Mouse (Mus musculus) CD8-positive naive resting alpha-beta T cell, adult 2 months (primary cell): Measurements from ENCODE around the gene Podn.
"Not testable (repeated sequence)": the region's sequence is repeated elsewhere in the genome, so short reads cannot be mapped to it uniquely, and the experiment has no call there.

ENCODE experiments used
- DNase-seq, 2 experiments: peaks; one replicate each; pipeline ENCODE4 v3.0.0; 2022; ENCODE audit warnings: low read depth in 2 of 2, low spot score in 2 of 2

Podn gene

DNA sequence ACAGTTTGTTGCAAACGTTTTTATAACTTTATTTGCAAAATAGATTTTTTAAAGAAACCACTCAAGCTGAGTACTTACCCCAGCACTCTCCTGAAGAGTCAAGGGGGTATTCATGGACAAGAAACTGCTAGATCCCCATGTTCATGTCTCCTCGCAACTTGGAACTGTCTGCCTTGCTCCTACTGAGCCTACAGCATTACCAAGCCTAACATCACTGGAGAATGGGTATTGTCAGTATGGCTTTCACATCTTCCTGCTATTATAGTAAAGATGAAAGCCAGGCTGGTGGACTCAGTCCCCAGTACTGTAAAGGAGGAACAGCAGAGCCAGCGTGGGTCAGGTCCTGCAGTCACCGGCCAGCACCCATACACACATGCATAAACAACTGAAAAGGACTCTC lies at the start of gene Podn:
TSS of gene Podn (minus strand) at position 101 of the 400 bp plus-strand sequence.
- no peak for DNase-seq

DNA sequence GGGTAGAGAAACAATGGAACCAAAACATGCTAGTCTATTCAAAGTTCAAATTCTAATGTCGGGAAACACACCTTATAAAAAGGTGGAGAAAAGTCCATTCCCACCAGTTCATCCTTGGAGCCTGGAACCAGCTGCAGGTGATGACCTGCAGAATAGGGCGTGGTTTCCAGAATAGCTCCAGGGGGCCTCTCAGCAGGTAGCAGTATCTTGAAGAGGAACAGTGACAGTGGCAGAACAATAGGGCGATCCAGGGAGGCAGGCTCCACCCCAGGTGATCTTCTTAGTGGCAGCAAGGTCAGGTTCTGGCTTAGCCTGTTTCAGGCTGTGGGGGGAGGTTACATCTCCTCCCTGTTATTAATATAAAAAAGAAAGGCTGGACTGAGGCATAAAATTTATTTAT lies 49.3 kb upstream of the Podn start:
- DNase-seq: not testable (repeated sequence)

DNA sequence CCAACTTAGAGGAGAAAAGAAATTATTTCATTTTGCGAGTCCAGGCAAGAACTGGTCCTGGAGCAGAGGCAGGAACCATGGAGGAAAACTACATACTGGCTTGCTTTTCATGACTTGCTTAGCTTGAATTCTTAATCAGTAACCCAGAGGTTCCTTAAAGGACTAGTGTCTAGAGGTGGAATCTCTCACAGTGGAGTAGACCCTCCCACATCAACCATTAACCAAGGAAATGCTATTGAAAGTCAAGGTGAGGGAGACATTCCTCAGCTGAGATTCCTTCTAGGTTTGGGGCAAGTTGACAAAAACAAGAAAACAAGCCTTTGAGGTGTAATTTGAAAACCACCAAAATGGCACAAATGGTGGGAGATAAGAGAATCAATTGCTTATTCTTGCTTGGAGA lies 48.6 kb upstream of the Podn start, which contains the start of gene Scp2:
TSS of gene Scp2 (minus strand) at position 119 of the 400 bp plus-strand sequence.
- no peak for DNase-seq

DNA sequence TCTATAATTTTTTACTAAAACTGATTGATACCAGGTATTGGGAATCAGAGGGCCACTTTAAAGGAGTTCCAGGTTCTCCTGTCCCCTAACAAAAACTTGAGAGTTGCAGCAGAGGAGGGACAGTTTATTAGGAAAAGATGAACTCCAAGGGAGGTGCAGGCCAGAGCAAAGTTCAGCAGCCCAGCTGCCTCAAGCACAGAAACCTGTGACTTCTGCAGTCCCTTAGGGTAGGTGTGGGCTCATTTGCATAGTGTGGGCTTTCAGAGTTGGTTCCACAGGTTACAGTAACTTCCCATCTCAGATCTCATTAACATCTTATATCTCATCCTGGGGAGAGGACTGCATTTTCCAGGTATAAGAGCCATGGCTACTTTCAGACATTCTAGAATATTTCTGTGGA lies 47.5 kb upstream of the Podn start:
- no peak for DNase-seq

DNA sequence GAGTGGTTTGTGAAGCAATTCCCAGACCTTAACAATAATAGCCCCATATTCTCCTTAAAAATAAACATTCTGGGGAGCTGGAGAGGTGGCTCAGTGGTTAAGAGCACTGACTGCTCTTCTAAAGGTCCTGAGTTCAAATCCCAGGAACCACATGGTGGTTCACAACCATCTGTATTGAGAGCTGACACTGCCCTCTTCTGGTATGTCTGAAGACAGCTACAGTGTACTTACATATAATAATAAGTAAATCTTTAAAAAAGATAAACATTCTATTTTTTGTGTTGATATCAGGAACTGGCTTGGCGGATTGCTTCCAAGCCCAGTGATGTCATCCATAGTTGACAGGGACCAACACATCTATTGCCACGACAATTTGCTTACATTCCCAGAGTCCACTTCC lies 46.9 kb upstream of the Podn start:
- not testable (repeated sequence) for DNase-seq

DNA sequence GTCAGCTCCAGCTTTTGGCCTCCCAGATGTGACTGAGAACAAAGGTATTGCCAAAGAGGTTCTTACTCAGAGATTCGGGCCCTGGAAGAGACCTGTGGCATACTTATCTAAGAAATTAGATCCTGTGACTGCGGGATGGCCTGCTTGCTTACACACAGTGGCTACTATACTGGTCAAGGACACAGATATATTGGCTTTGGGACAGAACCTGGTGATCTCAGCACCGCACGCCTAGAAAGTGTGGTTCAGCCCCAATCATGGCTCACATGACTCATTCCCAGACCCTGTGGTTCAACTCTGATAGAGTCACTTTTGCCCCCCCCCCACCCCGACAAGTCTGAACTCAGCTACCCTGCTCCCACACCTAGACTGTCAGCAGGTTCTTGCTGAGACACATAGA lies 40.7 kb upstream of the Podn start:
- no peak for DNase-seq

DNA sequence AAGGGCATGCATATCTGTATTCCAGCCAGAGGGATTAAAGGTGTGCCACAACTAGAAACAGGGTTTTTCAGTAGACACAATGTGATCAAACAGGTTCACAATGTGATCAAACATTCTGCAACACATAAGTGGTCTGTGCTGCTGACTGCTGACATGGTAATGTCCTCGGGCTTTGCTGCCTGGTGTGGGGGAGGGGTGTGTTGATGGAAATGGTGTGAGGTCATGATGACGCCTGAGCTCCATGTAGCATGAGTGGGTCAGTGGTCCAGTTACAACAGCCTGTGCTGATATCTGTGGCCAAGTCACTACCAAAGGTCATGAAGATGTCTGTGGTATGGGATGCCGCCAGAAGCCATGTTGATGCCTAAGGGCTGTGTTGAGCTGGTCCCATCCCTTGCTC lies 34.2 kb upstream of the Podn start:
- DNase-seq: no peak

DNA sequence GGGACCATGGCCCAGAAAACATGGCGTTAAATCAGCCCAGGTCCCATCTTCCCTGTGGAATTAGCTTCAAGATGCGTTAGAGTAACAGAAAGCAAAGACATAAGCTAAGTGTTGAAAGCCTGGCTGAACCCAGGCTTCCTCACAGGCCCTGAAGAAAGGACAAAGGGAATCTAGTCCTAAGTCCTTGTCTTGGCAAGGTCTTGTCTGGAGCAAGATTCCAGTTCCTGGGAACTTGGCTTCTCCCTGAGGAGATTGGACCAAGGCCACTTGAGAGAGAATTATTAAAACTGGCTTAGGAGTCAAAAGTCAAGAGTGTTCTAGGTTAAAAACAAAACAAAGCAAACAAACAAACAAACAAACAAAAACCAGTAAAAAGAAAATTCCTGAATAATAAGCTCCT lies 32.1 kb upstream of the Podn start:
- DNase-seq: no peak

DNA sequence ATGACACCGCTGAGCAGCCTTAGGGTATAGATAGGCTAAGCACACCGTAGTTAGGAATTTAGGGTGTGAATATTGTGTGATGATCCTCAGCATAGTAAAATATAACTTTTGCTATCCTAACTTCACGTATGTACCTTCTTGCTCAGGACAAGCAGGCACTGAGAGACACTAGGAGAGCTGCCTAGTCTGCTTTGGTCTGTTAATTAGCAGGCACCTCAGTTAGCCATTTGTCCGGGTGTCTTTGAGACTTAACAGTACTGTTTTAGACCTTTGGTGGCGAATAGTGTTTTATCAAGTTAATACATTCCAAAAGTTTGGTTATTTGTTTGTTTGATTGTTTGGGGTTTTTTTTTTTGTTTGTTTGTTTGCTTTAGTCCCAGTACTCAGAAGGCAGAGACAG lies 31.3 kb upstream of the Podn start:
- no peak for DNase-seq

DNA sequence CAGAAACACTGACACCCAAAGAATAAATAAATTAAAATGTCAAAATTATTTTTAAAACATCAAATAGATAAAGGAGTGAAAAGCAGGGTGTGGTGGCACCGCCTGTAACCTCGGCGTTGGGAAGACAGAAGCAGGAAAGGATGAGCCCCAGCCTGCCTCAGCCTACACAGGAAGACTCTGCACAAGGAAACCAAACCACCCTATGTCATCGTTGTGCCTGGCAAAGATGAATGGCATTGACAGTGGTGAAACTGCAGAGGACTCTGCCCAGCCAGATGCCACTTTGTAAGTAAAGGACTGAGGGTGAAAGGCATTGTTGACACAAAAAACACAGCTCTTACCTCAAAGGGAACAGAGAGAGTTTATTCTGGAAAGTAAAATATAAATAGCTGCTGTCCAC lies 30.0 kb upstream of the Podn start:
- no peak for DNase-seq

DNA sequence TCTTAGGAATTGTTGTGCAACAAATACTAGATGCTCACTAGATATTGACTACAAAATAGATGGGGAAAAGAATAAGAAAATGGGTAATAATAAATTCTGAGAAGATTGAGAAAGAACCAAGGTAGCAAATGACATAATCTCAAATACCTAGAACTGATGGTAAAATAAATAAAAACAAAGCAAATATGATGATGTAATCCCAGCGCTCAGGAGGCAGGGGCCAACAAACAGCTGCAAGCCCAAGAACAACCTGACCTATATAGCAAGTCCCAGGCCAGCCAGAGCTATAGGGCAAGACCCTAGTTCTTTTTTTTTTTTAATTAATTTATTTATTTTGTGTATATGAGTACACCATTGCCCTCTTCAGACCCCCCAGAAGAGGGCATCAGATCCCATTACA lies 27.9 kb upstream of the Podn start:
- no peak for DNase-seq

DNA sequence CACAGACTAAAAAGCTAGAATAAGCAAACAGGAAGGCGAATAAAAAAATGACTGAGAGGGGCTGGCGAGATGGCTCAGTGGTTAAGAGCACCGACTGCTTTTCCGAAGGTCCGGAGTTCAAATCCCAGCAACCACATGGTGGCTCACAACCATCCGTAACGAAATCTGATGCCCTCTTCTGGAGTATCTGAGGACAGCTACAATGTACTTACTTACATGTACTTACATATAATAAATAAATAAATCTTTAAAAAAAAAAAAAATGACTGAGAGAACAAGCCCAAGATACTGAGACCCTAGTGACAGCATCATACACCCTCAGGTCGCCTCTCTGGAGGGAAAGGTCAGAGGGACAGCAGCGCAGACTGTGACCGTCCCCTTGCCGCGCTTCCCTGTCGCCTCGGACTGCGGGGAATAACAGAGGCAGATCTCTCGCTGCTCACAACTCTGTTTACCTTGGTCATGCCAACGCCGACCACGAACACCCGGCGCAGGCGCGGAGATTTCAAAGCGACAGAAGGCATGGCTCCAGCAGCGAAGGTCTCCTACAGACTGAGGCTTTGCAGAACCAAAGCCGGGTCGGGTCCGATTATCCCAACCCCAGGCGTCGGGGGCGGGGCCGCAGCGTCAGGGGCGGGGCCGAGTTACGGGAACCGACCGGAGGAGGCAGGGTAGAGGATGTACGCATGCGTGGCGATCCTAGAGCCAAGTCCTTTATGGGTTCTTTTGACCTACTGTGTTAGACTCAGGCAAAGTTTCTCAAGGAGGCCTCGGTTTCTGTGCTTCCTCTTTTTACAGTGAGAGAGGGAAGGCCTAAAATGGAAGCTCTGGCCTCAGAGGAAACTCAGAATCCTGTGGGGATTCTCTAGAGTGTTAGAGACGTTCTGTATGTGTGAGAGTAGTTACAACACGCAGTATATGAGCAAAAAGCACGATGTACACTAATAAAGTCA lies 22.0 kb upstream of the Podn start:
- peak; percentile 69 to 78 for DNase-seq

DNA sequence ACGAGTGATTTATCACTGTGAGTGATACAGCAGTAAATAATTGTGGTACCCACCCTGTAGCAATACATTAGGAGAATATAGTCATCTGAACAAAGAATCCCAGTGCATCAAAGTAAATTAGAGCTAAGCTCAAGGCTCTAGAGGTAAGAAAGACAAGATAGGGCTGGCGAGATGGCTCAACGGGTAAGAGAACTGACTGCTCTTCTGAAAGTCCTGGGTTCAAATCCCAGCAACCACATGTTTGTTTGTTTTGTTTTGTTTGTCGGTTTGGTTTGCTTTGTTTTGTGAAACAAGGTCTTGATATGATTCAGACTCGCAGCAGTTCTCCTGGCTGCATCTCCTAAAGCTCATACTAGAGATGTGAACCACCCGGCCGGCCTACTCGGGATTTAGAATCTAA lies 21.2 kb upstream of the Podn start:
- no peak for DNase-seq

DNA sequence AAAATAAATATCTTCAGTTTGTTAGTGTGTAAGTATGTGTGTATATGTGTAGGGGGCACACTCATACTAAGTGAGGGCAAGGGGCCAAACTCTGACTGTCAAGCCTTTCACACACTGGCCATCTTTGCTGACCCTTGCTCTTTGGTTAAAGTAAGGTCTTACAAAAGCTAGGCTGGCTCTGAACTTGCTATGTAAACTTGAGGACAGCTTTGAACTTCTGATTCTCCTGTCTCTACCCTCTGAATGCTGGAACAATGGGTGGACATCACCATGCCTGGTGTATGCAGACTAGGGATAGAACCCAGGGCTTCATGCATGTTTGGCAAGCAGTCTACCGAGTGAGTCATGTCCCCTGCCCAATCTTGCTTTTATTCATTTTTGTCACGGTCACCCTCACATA lies 20.2 kb upstream of the Podn start:
- DNase-seq: no peak

DNA sequence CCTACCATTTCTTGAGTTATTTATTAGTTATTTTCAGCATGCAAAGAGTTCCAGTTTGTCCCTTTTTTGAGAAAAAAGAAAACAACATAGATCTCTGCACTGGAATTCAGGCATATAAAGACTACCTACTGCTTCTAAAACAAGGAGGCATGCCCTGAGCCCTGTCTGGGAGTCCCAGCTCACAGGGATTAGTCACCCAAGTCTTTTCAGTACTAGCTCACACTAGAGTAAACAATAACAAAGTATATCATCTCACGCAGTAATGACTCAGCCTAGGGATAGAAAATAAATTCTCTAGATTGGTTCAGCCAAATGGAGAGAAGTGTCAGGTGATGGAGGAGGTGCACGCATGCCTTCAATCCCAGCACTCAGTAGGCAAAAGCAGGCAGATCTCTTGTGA lies 14.5 kb upstream of the Podn start:
- DNase-seq: no peak

DNA sequence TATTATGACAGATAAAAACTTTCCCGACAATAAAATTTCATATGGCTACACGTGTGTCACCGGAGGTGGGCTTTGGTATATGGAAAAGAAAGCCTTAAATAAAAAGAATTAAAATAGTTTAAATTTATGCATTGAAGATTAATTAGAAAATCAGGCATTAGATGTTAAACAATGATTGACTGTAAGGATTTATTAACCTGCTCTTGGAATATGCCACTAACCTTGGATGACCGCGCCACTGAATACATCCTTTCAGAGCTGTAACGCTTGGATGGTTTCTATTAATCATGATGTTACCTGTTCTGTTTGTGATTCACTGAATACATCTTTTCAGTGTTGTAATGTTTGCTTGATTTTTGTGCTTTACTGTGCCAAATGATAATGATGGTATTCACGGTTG lies 13.5 kb upstream of the Podn start:
- DNase-seq: no peak

DNA sequence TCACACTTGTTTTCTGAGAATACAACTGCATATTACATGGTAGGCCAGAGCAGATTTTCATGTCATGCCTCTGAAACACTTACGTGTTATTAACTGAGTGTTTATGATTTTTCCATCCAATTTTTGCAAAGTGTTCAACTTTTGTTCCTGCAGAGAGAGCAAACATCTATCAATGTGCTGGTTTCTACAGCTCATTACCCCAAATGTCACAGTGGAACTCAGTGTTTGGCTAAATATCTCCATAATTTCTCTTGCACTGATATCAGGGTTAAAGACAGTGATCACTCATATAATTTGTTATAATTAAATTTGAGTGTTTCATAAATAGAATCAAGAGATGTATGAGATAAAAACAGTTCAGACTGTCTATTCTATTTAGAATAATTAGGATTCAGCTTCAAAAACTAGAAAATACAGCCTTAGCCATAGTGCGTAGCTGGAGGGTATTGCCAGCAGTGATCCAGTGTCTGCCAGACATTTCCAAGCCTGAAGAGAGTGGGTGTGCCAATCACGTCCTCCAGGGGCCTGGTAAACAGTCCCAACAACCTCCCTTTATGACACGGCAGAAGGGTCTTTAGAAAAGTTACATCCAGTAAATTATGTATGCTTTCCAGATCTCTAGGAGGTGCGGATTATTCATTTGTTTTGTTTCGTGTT lies 3.4 kb downstream of the Podn start:
- no peak for DNase-seq

DNA sequence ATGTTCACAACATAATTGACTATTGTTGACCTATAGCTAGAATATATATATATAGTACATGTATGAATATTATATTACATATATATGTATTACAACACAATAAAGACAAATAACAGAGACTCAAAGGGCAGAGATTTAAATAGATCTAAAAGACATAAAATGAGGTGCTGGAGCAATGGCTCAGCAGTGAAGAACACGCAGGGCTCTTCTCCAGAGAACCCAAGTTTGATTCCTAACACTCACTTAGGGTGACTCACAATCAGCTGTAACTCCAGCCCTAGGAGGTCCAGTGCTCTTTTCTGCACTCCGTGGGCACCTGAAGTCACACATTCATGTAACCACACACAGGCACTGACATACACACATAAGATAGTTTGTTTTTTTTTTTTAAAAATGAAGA lies 12.3 kb downstream of the Podn start:
- DNase-seq: no peak

DNA sequence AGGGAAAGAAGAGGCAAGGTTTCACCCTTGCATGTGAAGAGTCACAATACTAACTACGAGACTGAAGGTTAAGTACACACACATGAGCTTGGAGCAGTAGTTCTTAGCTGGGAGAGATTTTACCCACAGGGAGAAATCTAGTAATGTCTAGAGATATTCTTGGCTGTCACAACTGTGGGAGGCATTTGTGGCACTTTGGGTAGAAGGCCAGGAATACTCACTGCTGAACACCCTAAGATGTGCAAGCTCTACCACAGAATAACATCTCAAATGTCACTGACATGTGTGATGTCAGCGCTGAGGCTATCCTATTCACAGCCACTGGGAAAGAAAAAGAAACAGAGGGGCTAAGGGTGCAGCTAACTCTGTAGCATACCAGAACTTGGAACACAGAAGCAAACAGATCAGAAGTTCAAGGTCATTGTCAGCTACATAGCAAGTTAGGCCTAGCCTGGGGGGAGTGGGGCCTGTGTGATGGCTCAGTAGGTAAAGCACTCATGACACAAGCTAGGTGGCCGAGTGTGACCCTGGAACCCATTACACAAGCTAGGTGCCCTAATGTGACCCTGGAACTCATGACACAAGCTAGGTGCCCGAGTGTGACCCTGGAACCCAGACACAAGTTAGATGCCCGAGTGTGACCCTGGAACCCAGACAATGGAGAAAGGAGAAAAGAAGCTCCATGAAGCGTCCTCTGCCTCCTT lies 13.1 kb downstream of the Podn start:
- no peak for DNase-seq

DNA sequence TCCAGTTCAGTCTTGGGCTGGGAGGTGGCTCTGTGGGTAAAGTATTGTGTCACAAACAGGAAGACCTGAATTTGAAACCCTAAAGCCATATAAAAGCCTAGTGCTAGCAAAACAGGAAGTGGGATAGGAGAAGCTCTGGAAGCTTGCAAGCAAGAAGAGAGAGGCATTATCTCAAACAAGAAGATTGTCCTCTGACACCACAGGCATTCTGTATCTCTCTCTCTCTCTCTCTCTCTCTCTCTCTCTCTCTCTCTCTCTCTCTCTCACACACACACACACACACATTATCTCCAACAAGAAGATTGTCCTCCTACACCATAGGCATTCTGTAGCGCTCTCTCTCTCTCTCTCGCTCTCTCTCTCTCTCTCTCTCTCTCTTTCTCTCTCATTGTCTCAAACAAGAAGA lies 13.8 kb downstream of the Podn start:
- DNase-seq: peak in 1 of 2 experiments; percentile 19

DNA sequence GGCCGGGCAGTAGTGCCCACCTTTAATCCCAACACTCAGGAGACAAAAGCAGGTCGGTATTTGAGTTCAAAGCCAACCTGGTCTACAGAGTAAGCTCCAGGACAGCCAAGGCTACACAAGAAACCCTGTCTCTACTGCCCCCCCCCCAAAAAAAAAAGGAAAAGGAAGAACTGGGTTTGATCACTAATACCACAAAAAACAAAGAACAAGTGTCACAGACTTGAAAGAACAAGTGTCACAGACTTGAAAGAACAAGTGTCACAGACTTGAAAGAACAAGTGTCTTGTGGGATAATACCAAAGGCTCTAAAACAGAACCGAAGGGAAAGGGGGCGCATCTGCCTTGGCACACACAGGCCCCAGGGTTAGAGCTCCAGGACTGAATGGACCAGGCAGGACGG lies 15.4 kb downstream of the Podn start:
- DNase-seq: peak in 1 of 2 experiments; percentile 19

DNA sequence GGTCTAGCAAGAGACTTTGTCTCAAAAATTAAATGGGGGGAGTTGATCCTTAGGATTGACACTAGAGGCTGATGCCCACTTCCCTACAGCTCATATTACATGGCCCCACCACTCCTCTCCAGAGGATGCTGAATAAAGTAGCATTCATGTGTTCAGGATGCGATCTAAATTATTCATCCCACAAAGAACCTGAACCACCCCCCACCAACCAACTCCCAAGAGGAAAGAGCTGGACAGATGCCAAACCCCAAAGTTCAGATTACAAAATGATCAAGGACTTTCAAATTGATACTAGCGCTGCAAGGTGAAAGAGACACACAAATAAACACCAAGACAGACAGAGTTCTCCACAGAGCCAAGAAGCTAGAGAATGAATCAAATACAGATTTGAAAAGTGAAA lies 16.5 kb downstream of the Podn start:
- no peak for DNase-seq
